Mouse (Mus musculus): ENCODE data around the gene Fermt1.

The Fermt1 gene

GRCm38 (mm10) chr2:132861456-132861855, 84.2 kb downstream of the Fermt1 start:
- no peak for DNase-seq (ENCODE audit: low spot score in 2 of 2)

GRCm38 (mm10) chr2:132860435-132860834, 85.3 kb downstream of the Fermt1 start:
- DNase-seq (ENCODE audit: low spot score in 2 of 2) = no peak

- DNase-seq (ENCODE audit: low spot score in 2 of 2) = no peak
These were observed 89.4 kb downstream of the Fermt1 start for GRCm38 (mm10) chr2:132856333-132856732.

All from cerebellum, postnatal 4 days (tissue).